Mouse (Mus musculus) CH12.LX (cell line): Measurements from ENCODE around the gene Wfdc16. TPM values are rescaled to one million over a fixed set of nuclear protein-coding genes. Genes with fewer than 3 reads are reported as not detected.

Experiments
- DNase-seq: peaks from one replicate; pipeline ENCODE4 v3.0.0-alpha.2; 2013; ENCODE audit errors: extremely low read depth
- H3K27ac ChIP-seq: 2 replicates; pipeline ENCODE4 v1.5.1; 2012; ENCODE audit warnings: low read depth, mild to moderate bottlenecking, control low read depth, moderate library complexity; ENCODE audit not compliant: insufficient read depth
- H3K27me3 ChIP-seq: replicated peaks from 2 replicates; pipeline ENCODE3; 2012; ENCODE audit warnings: inconsistent platforms
- H3K36me3 ChIP-seq, 2 experiments: replicated peaks in 1 of 2; 2 replicates each; pipeline versions ENCODE3 to v1.6.1; 2012; ENCODE audit warnings: inconsistent platforms in 1 of 2, low read length in 1 of 2, mild to moderate bottlenecking in 1 of 2, mixed read lengths in 1 of 2, moderate library complexity in 1 of 2; ENCODE audit not compliant: control insufficient read depth in 1 of 2, insufficient read depth in 1 of 2
- H3K4me1 ChIP-seq, 2 experiments: 2 replicates each; pipeline ENCODE4 v1.6.1; 2012; ENCODE audit warnings: inconsistent platforms in 1 of 2, moderate library complexity in 1 of 2; ENCODE audit not compliant: insufficient read depth in 2 of 2, control insufficient read depth in 1 of 2
- H3K4me2 ChIP-seq: 2 replicates; pipeline ENCODE4 v1.6.1; 2012; ENCODE audit warnings: low read depth, mild to moderate bottlenecking, control low read depth; ENCODE audit not compliant: poor library complexity, insufficient read depth, severe bottlenecking
- H3K4me3 ChIP-seq, 3 experiments: fragments of 150-350 bp in 1 of 3; sonication (generic) in 1 of 3; replicated peaks in 1 of 3; 2 replicates each; pipeline versions ENCODE3 to v1.5.1; 2011 to 2012; ENCODE audit warnings: low read depth in 2 of 3, low read length in 2 of 3, mild to moderate bottlenecking in 2 of 3, moderate library complexity in 2 of 3, control low read depth in 1 of 3, improper control_type of control experiment in 1 of 3, inconsistent platforms in 1 of 3, mixed read lengths in 1 of 3; ENCODE audit not compliant: poor library complexity in 1 of 3
- H3K79me2 ChIP-seq: replicated peaks from 2 replicates; pipeline ENCODE4 v1.6.1; 2012; ENCODE audit warnings: mild to moderate bottlenecking, moderate library complexity; ENCODE audit not compliant: control insufficient read depth, poor library complexity, insufficient read depth, severe bottlenecking; ENCODE audit errors: extremely low read depth
- H3K9ac ChIP-seq: 2 replicates; pipeline ENCODE4 v1.6.1; 2012; ENCODE audit warnings: low read depth, mild to moderate bottlenecking, control low read depth, moderate library complexity; ENCODE audit not compliant: insufficient read depth
- H3K9me3 ChIP-seq: replicated peaks from 2 replicates; pipeline ENCODE3; 2012; ENCODE audit warnings: low read length, inconsistent platforms, mixed read lengths
- BHLHE40 ChIP-seq: IDR thresholded peaks from 2 replicates; pipeline ENCODE4 v1.6.1; 2011; ENCODE audit warnings: mild to moderate bottlenecking, low read depth, low read length, improper control_type of control experiment
- CHD2 ChIP-seq: IDR thresholded peaks from 2 replicates; pipeline ENCODE4 v1.6.1; 2011; ENCODE audit warnings: low read length, improper control_type of control experiment
- CTCF ChIP-seq, 2 experiments: IDR thresholded peaks in 1 of 2; conservative IDR thresholded peaks in 1 of 2; 2 replicates each; pipeline ENCODE4 v1.5.1; 2011 to 2012; ENCODE audit warnings: low read depth in 2 of 2, low read length in 2 of 2, improper control_type of control experiment in 1 of 2, inconsistent platforms in 1 of 2, mild to moderate bottlenecking in 1 of 2, moderate library complexity in 1 of 2
- E2F4 ChIP-seq: IDR thresholded peaks from 2 replicates; pipeline ENCODE4 v1.6.1; 2011; ENCODE audit warnings: low read depth, low read length, improper control_type of control experiment; ENCODE audit not compliant: insufficient replicate concordance
- EP300 ChIP-seq: IDR thresholded peaks from 2 replicates; pipeline ENCODE4 v1.6.1; 2011; ENCODE audit warnings: low read length, improper control_type of control experiment
- GABPA ChIP-seq: IDR thresholded peaks from 2 replicates; pipeline ENCODE4 v1.6.1; 2012; ENCODE audit warnings: low read depth, low read length, improper control_type of control experiment, inconsistent platforms; ENCODE audit not compliant: insufficient replicate concordance
- HCFC1 ChIP-seq: IDR thresholded peaks from 2 replicates; pipeline ENCODE4 v1.6.1; 2012; ENCODE audit warnings: low read depth, mild to moderate bottlenecking, inconsistent platforms, low read length, improper control_type of control experiment
- IRF4 ChIP-seq: IDR thresholded peaks from 2 replicates; pipeline ENCODE4 v1.6.1; 2014; ENCODE audit warnings: low read depth, mild to moderate bottlenecking, inconsistent platforms, low read length, improper control_type of control experiment
- JUN ChIP-seq: IDR thresholded peaks from 2 replicates; pipeline ENCODE4 v1.6.1; 2011; ENCODE audit warnings: low read depth, mild to moderate bottlenecking, low read length, improper control_type of control experiment, moderate library complexity; ENCODE audit not compliant: insufficient read depth
- MAX ChIP-seq: IDR thresholded peaks from 2 replicates; pipeline ENCODE4 v1.6.1; 2011; ENCODE audit warnings: low read length, improper control_type of control experiment
- MAZ ChIP-seq: IDR thresholded peaks from 2 replicates; pipeline ENCODE4 v1.6.1; 2012; ENCODE audit warnings: low read depth, mild to moderate bottlenecking, inconsistent platforms, low read length, improper control_type of control experiment, moderate library complexity
- MEF2A ChIP-seq: IDR thresholded peaks from 2 replicates; pipeline ENCODE4 v1.6.1; 2014; ENCODE audit warnings: low read depth, mild to moderate bottlenecking, inconsistent platforms, low read length, improper control_type of control experiment, borderline replicate concordance
- MXI1 ChIP-seq: IDR thresholded peaks from 2 replicates; pipeline ENCODE4 v1.6.1; 2011; ENCODE audit warnings: mild to moderate bottlenecking, low read depth, low read length, improper control_type of control experiment
- MYC ChIP-seq: IDR thresholded peaks from 2 replicates; pipeline ENCODE4 v1.6.1; 2011; ENCODE audit warnings: low read depth, mild to moderate bottlenecking, improper control_type of control experiment, low read length
- NELFE ChIP-seq: IDR thresholded peaks from 2 replicates; pipeline ENCODE4 v1.6.1; 2011; ENCODE audit warnings: low read depth, low read length, improper control_type of control experiment
- NRF1 ChIP-seq: IDR thresholded peaks from 2 replicates; pipeline ENCODE4 v1.6.1; 2014; ENCODE audit warnings: low read depth, mild to moderate bottlenecking, inconsistent platforms, low read length, improper control_type of control experiment, moderate library complexity
- RAD21 ChIP-seq: IDR thresholded peaks from 2 replicates; pipeline ENCODE4 v1.6.1; 2011; ENCODE audit warnings: low read depth, mild to moderate bottlenecking, low read length, improper control_type of control experiment, moderate library complexity
- RCOR1 ChIP-seq: conservative IDR thresholded peaks from 2 replicates; pipeline ENCODE4 v1.6.1; 2012; ENCODE audit warnings: low read depth, mild to moderate bottlenecking, inconsistent platforms, low read length, improper control_type of control experiment
- SMC3 ChIP-seq: IDR thresholded peaks from 2 replicates; pipeline ENCODE4 v1.6.1; 2011; ENCODE audit warnings: low read depth, low read length, improper control_type of control experiment
- TBP ChIP-seq: conservative IDR thresholded peaks from 2 replicates; pipeline ENCODE4 v1.6.1; 2011; ENCODE audit warnings: low read depth, low read length, improper control_type of control experiment
- TCF12 ChIP-seq: IDR thresholded peaks from 2 replicates; pipeline ENCODE4 v1.6.1; 2014; ENCODE audit warnings: low read depth, mild to moderate bottlenecking, inconsistent platforms, low read length, improper control_type of control experiment
- ZC3H11A ChIP-seq: IDR thresholded peaks from 2 replicates; pipeline ENCODE4 v1.6.1; 2012; ENCODE audit warnings: low read depth, mild to moderate bottlenecking, inconsistent platforms, low read length, improper control_type of control experiment
- dilution Hi-C: fragments of 300-500 bp; cut with MboI; formaldehyde crosslinking; loops from 2 replicates; pipeline ENCODE4 v1.14.3; 2020; ENCODE audit warnings: low sequenced_read_pairs; ENCODE audit not compliant: extremely low pct_unique_long_range_greater_than_20kb, extremely low pct_ligation_motif_present
- in situ Hi-C: fragments of 300-500 bp; cut with MboI; formaldehyde crosslinking; loops from 3 replicates; pipeline ENCODE4 v1.14.3; 2019; ENCODE audit warnings: low sequenced_read_pairs, low pct_ligation_motif_present, low pct_unique_long_range_greater_than_20kb, mixed read lengths
- polyA plus RNA-seq: library from polyadenylated mRNA; unstranded; fragments of >175 nt; gene quantifications from 2 replicates; pipeline ENCODE4 v1.2.1, GENCODE M21; 2012; ENCODE audit warnings: low read depth; ENCODE audit not compliant: insufficient read length
- total RNA-seq, 2 experiments: library from RNA; depleted of rRNA; stranded (reverse); fragments of 300-350 nt in 1 of 2; fragments of >200 nt in 1 of 2; gene quantifications; 2 replicates each; pipeline ENCODE4 v1.2.3; 2012 to 2014

Gene Wfdc16
- total and polyA plus RNA-seq, 3 experiments: not detected

GRCm38 (mm10) chr2:164678848-164679625, 40.4 kb upstream of the Wfdc16 start:
- H3K9ac ChIP-seq: no peak overlapping the region
- H3K36me3 ChIP-seq: no peaks in the 10 kb centered on the region
- dilution Hi-C loops: no loop called here
- H3K79me2 ChIP-seq: no peaks in the 10 kb centered on the region
- H3K27me3 ChIP-seq: peaks cover 41% of the 10 kb centered on the region
- no peak overlapping the region for H3K4me3 ChIP-seq
- H3K4me1 ChIP-seq: peaks cover 5 to 13% of the 10 kb centered on the region in 2 experiments; a peak in 3 of 4 replicates
- H3K4me2 ChIP-seq: no peak overlapping the region
- TF ChIP-seq MXI1 (no peak), RCOR1 (no peak), IRF4 (no peak), HCFC1 (no peak), CHD2 (peak; percentile 69; the same call in 1 of the 2 replicates), RAD21 (peak; percentile 55), MAZ (0 out of 2 replicates have a peak, but pooled peaks have one; percentile 52), TBP (no peak), JUN (no peak), TCF12 (peak; percentile 27; the same call in 1 of the 2 replicates), CTCF (conservative IDR thresholded peaks at IDR 0.05 in 1 of 2, IDR thresholded peaks at IDR 0.05 in 1 of 2; ENCODE audit: low read depth in 2 of 2, low read length in 2 of 2) (peak in 1 of 2 experiments; percentile 75; a peak in 3 of 4 replicates), ZC3H11A (no peak), BHLHE40 (peak; percentile 94), MAX (no peak), EP300 (no peak), GABPA (no peak), E2F4 (no peak), MYC (peak; percentile 42; the same call in 1 of the 2 replicates), MEF2A (no peak), NRF1 (peak; percentile 8; the same call in 1 of the 2 replicates), NELFE (0 out of 2 replicates have a peak, but pooled peaks have one; percentile 16), SMC3 (peak; percentile 57)
- no peak overlapping the region for H3K27ac ChIP-seq
- H3K9me3 ChIP-seq: peaks cover 4% of the 10 kb centered on the region
- peak; percentile 56 for DNase-seq
- in situ Hi-C loops: no loop called here
